Mouse (Mus musculus) neural tube, embryonic 11.5 days (tissue): ENCODE data around the gene Txnip. TPM values are rescaled to one million over a fixed set of nuclear protein-coding genes. Genes with fewer than 3 reads are reported as not detected.
"Not testable (repeated sequence)": the region's sequence is repeated elsewhere in the genome, so short reads cannot be mapped to it uniquely, and the experiment has no call there.

Experiments used
- ATAC-seq: fragments of 200-750 bp; cut with Nextera tagmentation; 2 replicates; pipeline ENCODE4 v1.8.0; 2017; ENCODE audit warnings: moderate number of reproducible peaks, mild to moderate bottlenecking, moderate TSS enrichment, moderate library complexity; ENCODE audit not compliant: insufficient read depth, low FRiP score, low TSS enrichment
- DNase-seq: peaks from one replicate; pipeline ENCODE4 v3.0.0-alpha.2; 2015; ENCODE audit warnings: low spot score
- H3K27ac ChIP-seq: fragments of 300-500 bp; sonication (generic); 2 replicates; pipeline ENCODE4 v1.5.1; 2014; ENCODE audit warnings: low read depth, mild to moderate bottlenecking, low read length
- H3K27me3 ChIP-seq: fragments of 300-500 bp; sonication (generic); 2 replicates; pipeline ENCODE4 v1.6.1; 2014; ENCODE audit warnings: mild to moderate bottlenecking, low read length, mixed read lengths; ENCODE audit not compliant: control insufficient read depth, insufficient read depth
- H3K36me3 ChIP-seq: fragments of 300-500 bp; sonication (generic); 2 replicates; pipeline ENCODE4 v1.6.1; 2014; ENCODE audit warnings: mild to moderate bottlenecking, low read length, moderate library complexity, mixed read lengths; ENCODE audit not compliant: control insufficient read depth, insufficient read depth
- H3K4me1 ChIP-seq: fragments of 300-500 bp; sonication (generic); 2 replicates; pipeline ENCODE4 v1.6.1; 2014; ENCODE audit warnings: low read length, mixed read lengths; ENCODE audit not compliant: control insufficient read depth, insufficient read depth
- H3K4me2 ChIP-seq: fragments of 300-500 bp; sonication (generic); 2 replicates; pipeline ENCODE4 v1.6.1; 2014; ENCODE audit warnings: low read depth, mild to moderate bottlenecking, moderate library complexity
- H3K4me3 ChIP-seq: fragments of 300-500 bp; sonication (generic); 2 replicates; pipeline ENCODE4 v1.5.1; 2014; ENCODE audit warnings: low read depth, low read length
- H3K9ac ChIP-seq: fragments of 300-500 bp; sonication (generic); 2 replicates; pipeline ENCODE4 v1.6.1; 2014; ENCODE audit warnings: mild to moderate bottlenecking, low read length
- H3K9me3 ChIP-seq: fragments of 300-500 bp; sonication (generic); 2 replicates; pipeline ENCODE4 v1.6.1; 2016; ENCODE audit warnings: low read length; ENCODE audit not compliant: control insufficient read depth
- WGBS: fragments of 180-500 bp; shearing (Covaris S2); extraction: QIAGEN DNeasy Blood & Tissue Kit; methylation state at CpG from one replicate; pipeline ENCODE4 v1.1.7; 2014; 5-methylcytosine and 5-hydroxymethylcytosine counted together
- polyA plus RNA-seq: library from polyadenylated mRNA; unstranded; fragments of >200 nt; fragmentation: Nextera tagmentation; extraction: Ambion mirVana; gene quantifications from 2 replicates; pipeline ENCODE4 v1.2.1, GENCODE M21; 2014

The Txnip gene
- polyA plus RNA-seq = 50.4 and 62.7 TPM in 2 replicates

DNA sequence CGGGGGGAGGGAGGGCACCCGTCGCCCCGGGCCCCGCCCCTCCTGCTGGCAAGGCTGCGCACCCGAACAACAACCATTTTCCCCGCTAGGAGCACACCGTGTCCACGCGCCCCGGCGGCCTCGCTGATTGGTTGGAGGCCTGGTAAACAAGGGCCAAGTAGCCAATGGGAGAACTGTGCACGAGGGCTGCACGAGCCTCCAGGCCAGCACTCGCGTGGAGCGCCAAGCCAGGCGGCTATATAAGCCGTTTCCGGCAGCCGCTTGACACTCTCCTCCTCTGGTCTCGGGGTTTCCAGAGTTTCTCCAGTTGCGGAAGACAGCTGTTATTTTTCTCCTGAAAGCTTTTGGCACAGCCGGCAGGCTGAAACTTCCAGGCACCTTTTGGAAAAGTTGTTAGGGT lies at the start of gene Txnip:
Txnip (plus strand) TSS at position 264 of the 400 bp plus-strand sequence.
- WGBS = 0% methylated on average over 26 of the region's 26 CpGs
- Histone ChIP-seq H3K4me3 (peak within 1 kb of the TSS; percentile 77), H3K27ac (no peak within 1 kb of the TSS), H3K4me2 (peak within 1 kb of the TSS; percentile 80), H3K4me1 (peaks cover 20% of the 10 kb centered on the region), H3K9me3 (no peaks in the 10 kb centered on the region), H3K27me3 (no peaks in the 10 kb centered on the region), H3K9ac (peak within 1 kb of the TSS; percentile 72), H3K36me3 (peaks cover 6% of the 10 kb centered on the region)
- peak; percentile 99 for ATAC-seq
- DNase-seq = peak; percentile 99

GRCm38 (mm10) chr3:96507966-96508365 lies 49.8 kb upstream of the Txnip start:
- not testable (repeated sequence) for H3K36me3 ChIP-seq, H3K4me2 ChIP-seq, H3K27me3 ChIP-seq, H3K4me1 ChIP-seq, DNase-seq, H3K9ac ChIP-seq, H3K27ac ChIP-seq, ATAC-seq, H3K9me3 ChIP-seq, H3K4me3 ChIP-seq
- 89% methylated on average over 7 of the region's 9 CpGs for WGBS

DNA sequence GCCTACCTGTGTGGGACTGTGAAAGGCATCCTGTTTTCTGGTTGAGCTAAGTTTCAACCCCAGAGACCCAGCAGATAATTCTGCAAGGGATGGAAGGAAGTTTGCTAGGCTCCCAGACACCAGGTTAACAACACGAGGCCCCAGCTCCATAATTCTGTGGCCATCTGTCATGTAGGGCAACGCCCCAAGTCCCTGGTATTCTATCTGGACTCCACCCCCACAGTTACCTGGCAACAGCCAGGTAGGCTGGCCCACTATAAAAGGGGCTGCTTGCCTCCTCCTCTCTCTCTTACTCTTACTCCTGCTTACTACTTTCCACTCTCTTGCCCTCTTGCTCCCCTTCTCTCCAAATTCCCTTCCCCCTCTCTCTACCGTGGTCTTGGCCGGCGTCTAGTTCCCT lies 37.6 kb upstream of the Txnip start:
- 61% methylated on average over 5 of the region's 5 CpGs for WGBS
- Histone ChIP-seq H3K4me3 (no peak overlapping the region), H3K4me1 (no peaks in the 10 kb centered on the region), H3K36me3 (no peaks in the 10 kb centered on the region), H3K27ac (no peak overlapping the region), H3K9me3 (no peaks in the 10 kb centered on the region), H3K9ac (no peak overlapping the region), H3K4me2 (no peak overlapping the region), H3K27me3 (no peaks in the 10 kb centered on the region)
- ATAC-seq (no peak), DNase-seq (no peak)

- H3K36me3 ChIP-seq = no peaks in the 10 kb centered on the region
- H3K4me3 ChIP-seq = no peak overlapping the region
- H3K27ac ChIP-seq = no peak overlapping the region
- no peak overlapping the region for H3K4me2 ChIP-seq
- H3K9ac ChIP-seq = no peak overlapping the region
- 0 out of 2 replicates have a peak, but pooled peaks cover 7% of the 10 kb centered on the region for H3K27me3 ChIP-seq
- DNase-seq (no peak), ATAC-seq (no peak)
- no peaks in the 10 kb centered on the region for H3K4me1 ChIP-seq
- WGBS = 73% methylated on average over 4 of the region's 4 CpGs
- H3K9me3 ChIP-seq = no peaks in the 10 kb centered on the region
These were observed 35.6 kb upstream of the Txnip start for GRCm38 (mm10) chr3:96522149-96522548.

DNA sequence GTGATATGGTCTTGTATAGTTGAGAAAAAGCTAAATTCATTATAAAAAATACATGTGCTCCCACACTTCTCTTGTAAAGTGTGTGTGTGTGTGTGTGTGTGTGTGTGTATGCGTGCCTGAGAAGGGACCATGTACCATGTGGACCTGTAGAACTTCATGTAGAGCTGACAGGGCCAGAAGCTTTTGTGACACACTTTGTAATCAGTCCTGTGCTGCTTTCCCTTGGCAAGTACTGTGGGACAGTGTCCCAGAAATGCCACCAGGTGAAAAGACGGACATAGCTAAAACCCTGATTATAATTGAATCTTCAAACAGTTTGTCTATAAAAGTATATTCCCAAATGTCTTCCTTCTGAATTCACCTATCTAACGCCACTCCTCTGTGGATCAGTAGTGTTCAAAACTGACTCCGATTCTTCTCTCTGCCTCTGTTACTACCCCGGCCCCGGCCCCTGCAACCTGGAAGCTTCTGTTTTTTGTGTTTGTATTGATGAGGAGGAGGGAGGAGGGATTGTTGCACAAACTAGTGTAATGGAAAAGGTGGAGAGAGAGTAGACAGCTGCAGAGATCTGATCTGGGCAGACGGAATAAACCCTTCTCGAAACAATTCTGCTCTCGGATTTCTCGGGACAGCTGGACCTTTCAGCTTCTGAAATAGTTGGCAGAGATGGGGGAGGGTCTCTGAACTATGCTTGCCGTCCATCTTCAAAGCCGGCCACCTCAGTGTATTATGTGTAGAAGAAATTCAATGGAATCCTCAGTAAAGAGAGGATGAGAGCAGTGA lies 33.5 kb upstream of the Txnip start:
- Histone ChIP-seq H3K9ac (no peak overlapping the region), H3K9me3 (no peaks in the 10 kb centered on the region), H3K4me1 (no peaks in the 10 kb centered on the region), H3K4me3 (no peak overlapping the region), H3K27me3 (peaks cover 16% of the 10 kb centered on the region; the same call in 1 of the 2 replicates), H3K36me3 (no peaks in the 10 kb centered on the region), H3K4me2 (no peak overlapping the region), H3K27ac (no peak overlapping the region)
- DNase-seq (no peak), ATAC-seq (no peak)
- 76% methylated on average over 12 of the region's 12 CpGs for WGBS

DNA sequence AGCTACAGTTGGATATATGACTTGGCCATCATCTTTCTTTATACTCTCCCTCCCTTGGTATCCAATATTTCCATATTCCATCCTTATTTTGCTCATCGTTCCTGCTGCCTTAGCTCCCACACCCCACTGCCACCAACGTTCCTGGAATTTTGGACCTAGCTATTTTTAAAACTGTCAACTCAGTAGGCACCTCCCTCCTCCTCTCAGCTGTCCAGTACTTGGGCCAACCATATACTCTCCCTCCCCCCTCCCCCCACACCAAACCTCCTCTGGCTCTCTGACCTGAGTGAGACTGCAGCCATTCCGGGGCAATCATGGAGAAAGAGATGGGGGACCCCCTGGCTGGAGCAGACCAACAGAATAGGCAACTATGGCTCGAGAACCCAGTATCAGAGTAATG lies 32.8 kb upstream of the Txnip start, which contains the start of gene Hfe2:
Hfe2 (plus strand) TSS at position 259 of the 400 bp plus-strand sequence.
- H3K4me2 ChIP-seq = no peak within 1 kb of the TSS
- no peak within 1 kb of the TSS for H3K27ac ChIP-seq
- ATAC-seq (no peak), DNase-seq (no peak)
- no peaks in the 10 kb centered on the region for H3K9me3 ChIP-seq
- no peaks in the 10 kb centered on the region for H3K4me1 ChIP-seq
- H3K4me3 ChIP-seq = no peak within 1 kb of the TSS
- no peaks in the 10 kb centered on the region for H3K36me3 ChIP-seq
- peaks cover 16% of the 10 kb centered on the region; the same call in 1 of the 2 replicates for H3K27me3 ChIP-seq
- no peak within 1 kb of the TSS for H3K9ac ChIP-seq
- 78% methylated on average over 4 of the region's 4 CpGs for WGBS

GRCm38 (mm10) chr3:96526013-96526762 lies 31.6 kb upstream of the Txnip start:
- H3K27me3 ChIP-seq = peaks cover 16% of the 10 kb centered on the region; the same call in 1 of the 2 replicates
- H3K4me2 ChIP-seq = no peak overlapping the region; the same call in 1 of the 2 replicates
- no peak for ATAC-seq

GRCm38 (mm10) chr3:96526864-96527542 lies 30.8 kb upstream of the Txnip start:
- H3K4me1 ChIP-seq = no peaks in the 10 kb centered on the region
- peak; percentile 40 for DNase-seq
- H3K27me3 ChIP-seq = peaks cover 16% of the 10 kb centered on the region; the same call in 1 of the 2 replicates
- peak; percentile 23; the same call in 1 of the 2 replicates for ATAC-seq
- WGBS = 5% methylated on average over 43 of the region's 44 CpGs
- peak overlapping the region; percentile 2; the same call in 1 of the 2 replicates for H3K9ac ChIP-seq
- no peak overlapping the region for H3K27ac ChIP-seq
- H3K4me3 ChIP-seq = peak overlapping the region; percentile 44
- H3K4me2 ChIP-seq = peak overlapping the region; percentile 75
- no peaks in the 10 kb centered on the region for H3K36me3 ChIP-seq
- H3K9me3 ChIP-seq = no peaks in the 10 kb centered on the region

More at GRCm38 (mm10) chr3:96526013-96526762, 31.6 kb upstream of the Txnip start:
- no peak overlapping the region for H3K4me3 ChIP-seq
- H3K9ac ChIP-seq = no peak overlapping the region
- no peaks in the 10 kb centered on the region for H3K4me1 ChIP-seq
- H3K27ac ChIP-seq = no peak overlapping the region
- no peaks in the 10 kb centered on the region for H3K9me3 ChIP-seq
- DNase-seq = no peak
- no peaks in the 10 kb centered on the region for H3K36me3 ChIP-seq
- 81% methylated on average over 8 of the region's 11 CpGs for WGBS
